23 mouse cellular contexts compared by ENCODE assay signal in genomic region chr17:12727748-12728147, GRCm38 (mm10). TPM values are rescaled to one million over a fixed set of nuclear protein-coding genes. Genes with fewer than 3 reads are reported as not detected.
DNase-seq lines count a peak whose midpoint lies in the region; ATAC-seq and TF ChIP-seq lines count a peak whose summit lies in the region.
"Had no signal": no experiment of that assay in that cellular context is flagged by ENCODE, and none has a peak within 500 bp of the region (broad histone marks: within the 10 kb centered on the region; RNA-seq: fewer than 3 reads in every experiment).

No protein-coding gene starts in this region.

- peak overlapping the region; percentile 91 for H3K27ac ChIP-seq in heart, embryonic 13.5 days (replicated peaks)
- H3K27ac ChIP-seq in limb, embryonic 15.5 days, result 0 out of 2 replicates have a peak overlapping the region, but pooled peaks have one; percentile 8
- H3K27ac ChIP-seq in layer of hippocampus, adult 2 months, result no peak overlapping the region
- H3K27ac ChIP-seq: embryonic facial prominence, embryonic 12.5 days; forebrain, embryonic 12.5 days; hindbrain, embryonic 12.5 days; intestine, embryonic 15.5 days had no signal

- H3K9me3 ChIP-seq in heart, embryonic 13.5 days, result no peaks in the 10 kb centered on the region
- H3K9me3 ChIP-seq in limb, embryonic 15.5 days, result no peaks in the 10 kb centered on the region
- H3K9me3 ChIP-seq: embryonic facial prominence, embryonic 12.5 days; forebrain, embryonic 12.5 days; heart, embryonic 10.5 days; hindbrain, embryonic 12.5 days; intestine, embryonic 15.5 days had no signal

- no peak for ATAC-seq in heart, embryonic 13.5 days (ENCODE audit: extremely low read depth, insufficient number of reproducible peaks, low FRiP score, low TSS enrichment)
- ATAC-seq in limb, embryonic 15.5 days (ENCODE audit: insufficient number of reproducible peaks, low FRiP score, low TSS enrichment, low read depth), result no peak
- ATAC-seq: forebrain, embryonic 16.5 days; intestine, embryonic 15.5 days had no signal

- H3K9ac ChIP-seq in heart, embryonic 13.5 days, result no peak overlapping the region
- no peak overlapping the region for H3K9ac ChIP-seq in limb, embryonic 15.5 days
- H3K9ac ChIP-seq: embryonic facial prominence, embryonic 12.5 days; forebrain, embryonic 12.5 days; hindbrain, embryonic 12.5 days; intestine, embryonic 15.5 days had no signal

- H3K4me1 ChIP-seq in heart, embryonic 13.5 days, result peaks cover 92% of the 10 kb centered on the region
- peaks cover 43% of the 10 kb centered on the region for H3K4me1 ChIP-seq in limb, embryonic 15.5 days
- H3K4me1 ChIP-seq: forebrain, embryonic 12.5 days had no signal

- H3K27me3 ChIP-seq in heart, embryonic 13.5 days (replicated peaks), result no peaks in the 10 kb centered on the region
- H3K27me3 ChIP-seq in limb, embryonic 15.5 days, result no peaks in the 10 kb centered on the region
- H3K27me3 ChIP-seq: embryonic facial prominence, embryonic 12.5 days; forebrain, embryonic 12.5 days; hindbrain, embryonic 12.5 days; intestine, embryonic 15.5 days had no signal

- no peak overlapping the region for H3K4me2 ChIP-seq in heart, embryonic 13.5 days
- no peak overlapping the region for H3K4me2 ChIP-seq in limb, embryonic 15.5 days
- H3K4me2 ChIP-seq: embryonic facial prominence, embryonic 12.5 days; forebrain, embryonic 12.5 days; hindbrain, embryonic 12.5 days; intestine, embryonic 15.5 days had no signal

- WGBS in heart, embryonic 13.5 days, result 63% methylated on average over 3 of the region's 3 CpGs
- WGBS in limb, embryonic 15.5 days, result 82% methylated on average over 3 of the region's 3 CpGs

- no peak for DNase-seq in heart, adult 8-10 months (ENCODE audit: low spot score)
- DNase-seq in CD4-positive helper T cell, adult 2 months (ENCODE audit: low read depth, low spot score), result peak; percentile 17
- peak; percentile 72 for DNase-seq in induced T-regulatory cell, adult 2 months (ENCODE audit: low read depth)
- DNase-seq in spleen, adult 18-20 months, result no peak
- no peak for DNase-seq in layer of hippocampus, adult 2 months (ENCODE audit: low spot score in 2 of 2)
- DNase-seq: adrenal gland, adult 8-10 months; adrenal gland, postnatal 36 days; cerebellum, adult 11 months; cerebellum, adult 8-10 months; cerebellum, postnatal 14 days; gastrocnemius, postnatal 25 days; heart, postnatal 36 days had no signal

- H3K4me3 ChIP-seq in heart, embryonic 13.5 days, result no peak overlapping the region
- H3K4me3 ChIP-seq in limb, embryonic 15.5 days, result no peak overlapping the region
- no peak overlapping the region for H3K4me3 ChIP-seq in layer of hippocampus, adult 2 months
- H3K4me3 ChIP-seq: embryonic facial prominence, embryonic 12.5 days; forebrain, embryonic 12.5 days; heart, embryonic 10.5 days; hindbrain, embryonic 12.5 days; intestine, embryonic 15.5 days had no signal

- H3K36me3 ChIP-seq in heart, embryonic 13.5 days, result peaks cover 91% of the 10 kb centered on the region
- H3K36me3 ChIP-seq in limb, embryonic 15.5 days, result peaks cover 22% of the 10 kb centered on the region
- H3K36me3 ChIP-seq: intestine, embryonic 15.5 days had no signal

- TF ChIP-seq CTCF in layer of hippocampus, adult 2 months (conservative IDR thresholded peaks at IDR 0.05), result no peak

RNA-seq across cellular contexts. Expression of gene Igf2r, which starts 41.7 kb away (rescaled TPM):
- 142 and 143 TPM in 2 replicates for polyA plus RNA-seq in heart, embryonic 13.5 days (2015; fragmentation: Nextera tagmentation; extraction: Ambion mirVana)
- total RNA-seq in heart, adult 8-10 months (2022), result 100 to 1,000 TPM; 103 to 124 (median 118) TPM
- polyA plus RNA-seq in limb, embryonic 15.5 days (2015; fragmentation: Nextera tagmentation; extraction: Ambion mirVana), result 45.0 TPM in 2 replicates
- total RNA-seq in layer of hippocampus, adult 2 months (2021), result 10 to 100 TPM; 27.9 to 30.3 TPM

RNA-seq across cellular contexts. Expression of gene Slc22a1, which starts 52.1 kb away (rescaled TPM):
- 12.0 and 15.1 TPM in 2 replicates for polyA plus RNA-seq in heart, embryonic 13.5 days (2015; fragmentation: Nextera tagmentation; extraction: Ambion mirVana)
- total RNA-seq in heart, adult 8-10 months (2022), result 10 to 100 TPM in 3 of 4 experiments, 1 to 10 TPM in 1; 9.5 to 26.9 (median 14.3) TPM
- not detected in 2 replicates for polyA plus RNA-seq in limb, embryonic 15.5 days (2015; fragmentation: Nextera tagmentation; extraction: Ambion mirVana)
- not detected for total RNA-seq in layer of hippocampus, adult 2 months (2021)
- total RNA-seq: gastrocnemius, postnatal 25 days; granulocyte monocyte progenitor cell, adult 5-6 weeks had no signal
- polyA plus RNA-seq: C2C12; forebrain, embryonic 16.5 days; hindbrain, embryonic 12.5 days; hindbrain, embryonic 16.5 days had no signal

Comparison
In these comparisons a context has a peak if more than half of its experiments do, and no peak if none do; other contexts are left out.
1. DNase-seq: peak in CD4-positive helper T cell, adult 2 months (single experiment) and induced T-regulatory cell, adult 2 months (single experiment); none in heart, adult 8-10 months (single experiment), spleen, adult 18-20 months (0 of 2) and layer of hippocampus, adult 2 months (0 of 2).
2. RNA of gene Slc22a1, which starts 52.1 kb away (total RNA-seq): 9.5 to 26.9 TPM in heart, adult 8-10 months; not detected in layer of hippocampus, adult 2 months; every median in the first group is over 4 times any median in the second.